Mouse (Mus musculus) heart, postnatal 0 days (tissue): ENCODE data around the gene Pold4.

ENCODE experiments used
- CTCF ChIP-seq: IDR thresholded peaks from 2 replicates; pipeline ENCODE4 v1.5.1; 2016; ENCODE audit warnings: antibody characterized with exemption, control low read depth, low read depth
- EP300 ChIP-seq: IDR thresholded peaks from 2 replicates; pipeline ENCODE4 v1.6.1; 2016; ENCODE audit warnings: antibody characterized with exemption, low read depth

GRCm38 (mm10) chr19:4183689-4184088 is 48.0 kb upstream of the Pold4 start:
- TF ChIP-seq CTCF (no peak), EP300 (no peak)
